23 mouse cellular contexts compared by ENCODE assay signal in genomic region chr12:8854401-8854800, GRCm38 (mm10).
DNase-seq lines count a peak whose midpoint lies in the region; ATAC-seq lines count a peak whose summit lies in the region.
"Had no signal": no experiment of that assay in that cellular context is flagged by ENCODE, and none has a peak within 500 bp of the region (broad histone marks: within the 10 kb centered on the region; RNA-seq: fewer than 3 reads in every experiment).

No protein-coding gene starts in this region.

- H3K36me3 ChIP-seq in heart, embryonic 12.5 days: no peaks in the 10 kb centered on the region
- H3K36me3 ChIP-seq in heart, embryonic 11.5 days (ENCODE audit: control insufficient read depth, insufficient read depth, low read length): no peaks in the 10 kb centered on the region
- H3K36me3 ChIP-seq in macrophage (ENCODE audit: inconsistent target): no peaks in the 10 kb centered on the region
- H3K36me3 ChIP-seq: heart, embryonic 13.5 days; hindbrain, embryonic 13.5 days; intestine, embryonic 15.5 days; limb, embryonic 13.5 days; lung, embryonic 15.5 days; neural tube, embryonic 15.5 days had no signal

- H3K9me3 ChIP-seq in heart, embryonic 12.5 days (replicated peaks): no peaks in the 10 kb centered on the region
- H3K9me3 ChIP-seq in heart, embryonic 11.5 days (replicated peaks; ENCODE audit: control insufficient read depth, low read length): no peaks in the 10 kb centered on the region
- H3K9me3 ChIP-seq: forebrain, embryonic 13.5 days; heart, embryonic 13.5 days; hindbrain, embryonic 13.5 days; intestine, embryonic 15.5 days; limb, embryonic 13.5 days; lung, embryonic 15.5 days; neural tube, embryonic 15.5 days had no signal

- no peak overlapping the region for H3K4me2 ChIP-seq in heart, embryonic 12.5 days
- no peak overlapping the region for H3K4me2 ChIP-seq in heart, embryonic 11.5 days
- H3K4me2 ChIP-seq: forebrain, embryonic 13.5 days; heart, embryonic 13.5 days; hindbrain, embryonic 13.5 days; intestine, embryonic 15.5 days; limb, embryonic 13.5 days; lung, embryonic 15.5 days; neural tube, embryonic 15.5 days had no signal

- no peak overlapping the region for H3K4me3 ChIP-seq in heart, embryonic 12.5 days
- H3K4me3 ChIP-seq in heart, embryonic 11.5 days (ENCODE audit: low read depth, low read length): no peak overlapping the region
- no peak overlapping the region for H3K4me3 ChIP-seq in macrophage (ENCODE audit: inconsistent target)
- H3K4me3 ChIP-seq: forebrain, embryonic 13.5 days; heart, embryonic 13.5 days; hindbrain, embryonic 13.5 days; intestine, embryonic 15.5 days; limb, embryonic 13.5 days; lung, embryonic 15.5 days; neural tube, embryonic 15.5 days had no signal

- H3K4me1 ChIP-seq in heart, embryonic 12.5 days (replicated peaks): peaks cover 27% of the 10 kb centered on the region
- H3K4me1 ChIP-seq in heart, embryonic 11.5 days (ENCODE audit: control insufficient read depth, insufficient read depth, low read length): peaks cover 7% of the 10 kb centered on the region
- H3K4me1 ChIP-seq: forebrain, embryonic 13.5 days had no signal

- 76% methylated on average over 4 of the region's 4 CpGs for WGBS in heart, embryonic 12.5 days
- WGBS in heart, embryonic 11.5 days (ENCODE audit: insufficient replicate concordance): 72% methylated on average over 4 of the region's 4 CpGs
- 61% methylated on average over 4 of the region's 4 CpGs for WGBS in macrophage (ENCODE audit: missing documents)

- H3K79me2 ChIP-seq in macrophage (ENCODE audit: inconsistent target): no peaks in the 10 kb centered on the region

- peak; percentile 82 for DNase-seq in 416B (ENCODE audit: low read depth)
- peak; percentile 10 for DNase-seq in brain, adult 2 months (ENCODE audit: low read depth, low spot score)
- no peak for DNase-seq in gastrocnemius, adult 8-10 months (ENCODE audit: low spot score in 2 of 2)
- no peak for DNase-seq in thymus, postnatal 25 days
- DNase-seq: cerebellum, adult 11-12 months; cerebellum, postnatal 14 days; embryo, embryonic 11 days; kidney, adult 9 months; kidney, postnatal 36 days; layer of hippocampus, adult 9-11 months; midbrain, embryonic 14.5 days; spleen, adult 18-20 months had no signal

- peak; percentile 37; the same call in 1 of the 2 replicates for ATAC-seq in heart, embryonic 12.5 days (ENCODE audit: insufficient number of reproducible peaks, low FRiP score)
- no peak for ATAC-seq in heart, embryonic 11.5 days (replicated peaks; ENCODE audit: insufficient number of reproducible peaks, low FRiP score, low TSS enrichment)
- ATAC-seq: forebrain, embryonic 13.5 days; intestine, embryonic 15.5 days had no signal

- H3K27ac ChIP-seq in heart, embryonic 12.5 days (ENCODE audit: poor library complexity, severe bottlenecking): no peak overlapping the region
- no peak overlapping the region for H3K27ac ChIP-seq in heart, embryonic 11.5 days (ENCODE audit: low read depth, low read length)
- peak overlapping the region; percentile 60 for H3K27ac ChIP-seq in macrophage
- H3K27ac ChIP-seq: forebrain, embryonic 13.5 days; heart, embryonic 13.5 days; hindbrain, embryonic 13.5 days; intestine, embryonic 15.5 days; limb, embryonic 13.5 days; liver, embryonic 14.5 days; lung, embryonic 15.5 days; neural tube, embryonic 15.5 days had no signal

- H3K27me3 ChIP-seq in heart, embryonic 12.5 days (replicated peaks): no peaks in the 10 kb centered on the region
- H3K27me3 ChIP-seq in heart, embryonic 11.5 days (ENCODE audit: control insufficient read depth, insufficient read depth, low read length): 0 out of 2 replicates have a peak, but pooled peaks cover 3% of the 10 kb centered on the region
- H3K27me3 ChIP-seq: forebrain, embryonic 13.5 days; heart, embryonic 13.5 days; hindbrain, embryonic 13.5 days; intestine, embryonic 15.5 days; limb, embryonic 13.5 days; lung, embryonic 15.5 days; neural tube, embryonic 15.5 days had no signal

- no peak overlapping the region for H3K9ac ChIP-seq in heart, embryonic 12.5 days
- H3K9ac ChIP-seq in heart, embryonic 11.5 days (ENCODE audit: low read depth, low read length): no peak overlapping the region
- H3K9ac ChIP-seq: forebrain, embryonic 13.5 days; heart, embryonic 13.5 days; hindbrain, embryonic 13.5 days; intestine, embryonic 15.5 days; limb, embryonic 13.5 days; liver, embryonic 14.5 days; lung, embryonic 15.5 days; neural tube, embryonic 15.5 days had no signal

Comparison
In these comparisons a context has a peak if more than half of its experiments do, and no peak if none do; other contexts are left out.
1. DNase-seq: peak in 416B (single experiment) and brain, adult 2 months (single experiment); none in gastrocnemius, adult 8-10 months (0 of 2) and thymus, postnatal 25 days (single experiment).